Mouse (Mus musculus): ENCODE data around the gene H2al1e. TPM values are rescaled to one million over a fixed set of nuclear protein-coding genes. Genes with fewer than 3 reads are reported as not detected.

H2al1e gene
- total RNA-seq (2023): not detected

DNA sequence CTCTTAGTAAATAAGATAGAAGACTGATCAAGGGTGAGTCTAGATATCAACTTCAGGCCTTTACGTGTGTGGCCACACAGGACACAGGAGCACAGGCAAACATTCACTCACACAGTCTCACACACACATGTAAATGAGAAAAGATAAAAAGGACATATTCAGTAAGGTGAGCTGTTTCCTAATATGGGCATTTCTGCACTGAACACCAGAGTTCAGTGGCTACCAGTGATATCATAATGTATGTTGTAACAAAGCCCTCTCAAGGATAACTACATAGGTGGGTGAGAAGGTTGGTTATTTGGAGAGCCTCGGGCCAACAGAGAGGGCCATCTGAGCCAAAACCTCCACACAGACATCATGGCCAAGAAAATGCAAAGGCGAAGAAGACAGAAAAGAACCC lies at the start of gene H2al1e:
Gene H2al1e, plus strand, starts transcription at position 301 of the 400 bp plus-strand sequence.

DNA sequence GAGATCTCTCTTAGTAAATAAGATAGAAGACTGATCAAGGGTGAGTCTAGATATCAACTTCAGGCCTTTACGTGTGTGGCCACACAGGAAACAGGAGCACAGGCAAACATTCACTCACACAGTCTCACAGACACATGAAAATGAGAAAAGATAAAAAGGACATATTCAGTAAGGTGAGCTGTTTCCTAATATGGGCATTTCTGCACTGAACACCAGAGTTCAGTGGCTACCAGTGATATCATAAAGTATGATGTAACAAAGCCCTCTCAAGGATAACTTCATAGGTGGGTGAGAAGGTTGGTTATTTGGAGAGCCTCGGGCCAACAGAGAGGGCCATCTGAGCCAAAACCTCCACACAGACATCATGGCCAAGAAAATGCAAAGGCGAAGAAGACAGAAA lies 12.8 kb upstream of the H2al1e start, which contains the start of gene H2al1a:
Gene H2al1a, plus strand, starts transcription at position 301 of the 400 bp plus-strand sequence.

DNA sequence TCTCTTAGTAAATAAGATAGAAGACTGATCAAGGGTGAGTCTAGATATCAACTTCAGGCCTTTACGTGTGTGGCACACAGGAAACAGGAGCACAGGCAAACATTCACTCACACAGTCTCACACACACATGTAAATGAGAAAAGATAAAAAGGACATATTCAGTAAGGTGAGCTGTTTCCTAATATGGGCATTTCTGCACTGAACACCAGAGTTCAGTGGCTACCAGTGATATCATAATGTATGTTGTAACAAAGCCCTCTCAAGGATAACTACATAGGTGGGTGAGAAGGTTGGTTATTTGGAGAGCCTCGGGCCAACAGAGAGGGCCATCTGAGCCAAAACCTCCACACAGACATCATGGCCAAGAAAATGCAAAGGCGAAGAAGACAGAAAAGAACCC lies 9.6 kb upstream of the H2al1e start, which contains the start of gene H2al1b:
Gene H2al1b, plus strand, starts transcription at position 301 of the 400 bp plus-strand sequence.

DNA sequence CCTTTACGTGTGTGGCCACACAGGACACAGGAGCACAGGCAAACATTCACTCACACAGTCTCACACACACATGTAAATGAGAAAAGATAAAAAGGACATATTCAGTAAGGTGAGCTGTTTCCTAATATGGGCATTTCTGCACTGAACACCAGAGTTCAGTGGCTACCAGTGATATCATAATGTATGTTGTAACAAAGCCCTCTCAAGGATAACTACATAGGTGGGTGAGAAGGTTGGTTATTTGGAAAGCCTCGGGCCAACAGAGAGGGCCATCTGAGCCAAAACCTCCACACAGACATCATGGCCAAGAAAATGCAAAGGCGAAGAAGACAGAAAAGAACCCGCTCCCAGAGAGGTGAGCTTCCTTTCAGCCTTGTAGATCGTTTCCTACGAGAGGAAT lies 6.4 kb upstream of the H2al1e start, which contains the start of gene H2al1c:
Gene H2al1c, plus strand, starts transcription at position 301 of the 400 bp plus-strand sequence.

DNA sequence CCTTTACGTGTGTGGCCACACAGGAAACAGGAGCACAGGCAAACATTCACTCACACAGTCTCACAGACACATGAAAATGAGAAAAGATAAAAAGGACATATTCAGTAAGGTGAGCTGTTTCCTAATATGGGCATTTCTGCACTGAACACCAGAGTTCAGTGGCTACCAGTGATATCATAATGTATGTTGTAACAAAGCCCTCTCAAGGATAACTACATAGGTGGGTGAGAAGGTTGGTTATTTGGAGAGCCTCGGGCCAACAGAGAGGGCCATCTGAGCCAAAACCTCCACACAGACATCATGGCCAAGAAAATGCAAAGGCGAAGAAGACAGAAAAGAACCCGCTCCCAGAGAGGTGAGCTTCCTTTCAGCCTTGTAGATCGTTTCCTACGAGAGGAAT lies 3.2 kb upstream of the H2al1e start, which contains the start of gene H2al1d:
Gene H2al1d, plus strand, starts transcription at position 301 of the 400 bp plus-strand sequence.

DNA sequence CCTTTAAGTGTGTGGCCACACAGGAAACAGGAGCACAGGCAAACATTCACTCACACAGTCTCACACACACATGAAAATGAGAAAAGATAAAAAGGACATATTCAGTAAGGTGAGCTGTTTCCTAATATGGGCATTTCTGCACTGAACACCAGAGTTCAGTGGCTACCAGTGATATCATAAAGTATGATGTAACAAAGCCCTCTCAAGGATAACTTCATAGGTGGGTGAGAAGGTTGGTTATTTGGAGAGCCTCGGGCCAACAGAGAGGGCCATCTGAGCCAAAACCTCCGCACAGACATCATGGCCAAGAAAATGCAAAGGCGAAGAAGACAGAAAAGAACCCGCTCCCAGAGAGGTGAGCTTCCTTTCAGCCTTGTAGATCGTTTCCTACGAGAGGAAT lies 3.1 kb downstream of the H2al1e start, which contains the start of gene H2al1f:
Gene H2al1f, plus strand, starts transcription at position 301 of the 400 bp plus-strand sequence.

DNA sequence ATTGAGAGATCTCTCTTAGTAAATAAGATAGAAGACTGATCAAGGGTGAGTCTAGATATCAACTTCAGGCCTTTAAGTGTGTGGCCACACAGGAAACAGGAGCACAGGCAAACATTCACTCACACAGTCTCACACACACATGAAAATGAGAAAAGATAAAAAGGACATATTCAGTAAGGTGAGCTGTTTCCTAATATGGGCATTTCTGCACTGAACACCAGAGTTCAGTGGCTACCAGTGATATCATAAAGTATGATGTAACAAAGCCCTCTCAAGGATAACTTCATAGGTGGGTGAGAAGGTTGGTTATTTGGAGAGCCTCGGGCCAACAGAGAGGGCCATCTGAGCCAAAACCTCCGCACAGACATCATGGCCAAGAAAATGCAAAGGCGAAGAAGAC lies 6.2 kb downstream of the H2al1e start, which contains the start of gene H2al1g:
Gene H2al1g, plus strand, starts transcription at position 301 of the 400 bp plus-strand sequence.

DNA sequence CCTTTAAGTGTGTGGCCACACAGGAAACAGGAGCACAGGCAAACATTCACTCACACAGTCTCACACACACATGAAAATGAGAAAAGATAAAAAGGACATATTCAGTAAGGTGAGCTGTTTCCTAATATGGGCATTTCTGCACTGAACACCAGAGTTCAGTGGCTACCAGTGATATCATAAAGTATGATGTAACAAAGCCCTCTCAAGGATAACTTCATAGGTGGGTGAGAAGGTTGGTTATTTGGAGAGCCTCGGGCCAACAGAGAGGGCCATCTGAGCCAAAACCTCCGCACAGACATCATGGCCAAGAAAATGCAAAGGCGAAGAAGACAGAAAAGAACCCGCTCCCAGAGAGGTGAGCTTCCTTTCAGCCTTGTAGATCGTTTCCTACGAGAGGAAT lies 9.5 kb downstream of the H2al1e start, which contains the start of gene H2al1h:
Gene H2al1h, plus strand, starts transcription at position 301 of the 400 bp plus-strand sequence.

DNA sequence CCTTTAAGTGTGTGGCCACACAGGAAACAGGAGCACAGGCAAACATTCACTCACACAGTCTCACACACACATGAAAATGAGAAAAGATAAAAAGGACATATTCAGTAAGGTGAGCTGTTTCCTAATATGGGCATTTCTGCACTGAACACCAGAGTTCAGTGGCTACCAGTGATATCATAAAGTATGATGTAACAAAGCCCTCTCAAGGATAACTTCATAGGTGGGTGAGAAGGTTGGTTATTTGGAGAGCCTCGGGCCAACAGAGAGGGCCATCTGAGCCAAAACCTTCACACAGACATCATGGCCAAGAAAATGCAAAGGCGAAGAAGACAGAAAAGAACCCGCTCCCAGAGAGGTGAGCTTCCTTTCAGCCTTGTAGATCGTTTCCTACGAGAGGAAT lies 12.6 kb downstream of the H2al1e start, which contains the start of gene H2al1i:
Gene H2al1i, plus strand, starts transcription at position 301 of the 400 bp plus-strand sequence.

DNA sequence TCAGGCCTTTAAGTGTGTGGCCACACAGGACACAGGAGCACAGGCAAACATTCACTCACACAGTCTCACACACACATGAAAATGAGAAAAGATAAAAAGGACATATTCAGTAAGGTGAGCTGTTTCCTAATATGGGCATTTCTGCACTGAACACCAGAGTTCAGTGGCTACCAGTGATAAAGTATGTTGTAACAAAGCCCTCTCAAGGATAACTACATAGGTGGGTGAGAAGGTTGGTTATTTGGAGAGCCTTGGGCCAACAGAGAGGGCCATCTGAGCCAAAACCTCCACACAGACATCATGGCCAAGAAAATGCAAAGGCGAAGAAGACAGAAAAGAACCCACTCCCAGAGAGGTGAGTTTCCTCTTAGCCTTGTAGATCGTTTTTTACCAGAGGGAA lies 15.8 kb downstream of the H2al1e start, which contains the start of gene H2al1j:
Gene H2al1j, plus strand, starts transcription at position 301 of the 400 bp plus-strand sequence.

Other genes starting within 250 kb of the H2al1e start
- not detected for gene H2al1a, start 12.7 kb upstream of the H2al1e start, total RNA-seq (2023)
- gene H2al1b, start 9.5 kb upstream of the H2al1e start, total RNA-seq (2023): not detected
- not detected for gene H2al1c, start 6.3 kb upstream of the H2al1e start, total RNA-seq (2023)
- not detected for gene H2al1d, start 3.1 kb upstream of the H2al1e start, total RNA-seq (2023)
- not detected for gene H2al1f, start 3.2 kb downstream of the H2al1e start, total RNA-seq (2023)
- not detected for gene H2al1g, start 6.3 kb downstream of the H2al1e start, total RNA-seq (2023)
- not detected for gene H2al1h, start 9.6 kb downstream of the H2al1e start, total RNA-seq (2023)
- not detected for gene H2al1i, start 12.7 kb downstream of the H2al1e start, total RNA-seq (2023)
- not detected for gene H2al1j, start 15.9 kb downstream of the H2al1e start, total RNA-seq (2023)